Mouse (Mus musculus) forebrain, embryonic 10.5 days (tissue): ENCODE data around the gene Anp32e. TPM values are rescaled to one million over a fixed set of nuclear protein-coding genes. Genes with fewer than 3 reads are reported as not detected.
"Not testable (repeated sequence)": the region's sequence is repeated elsewhere in the genome, so short reads cannot be mapped to it uniquely, and the experiment has no call there.

Experiments used
- DNase-seq: peaks from one replicate; pipeline ENCODE4 v3.0.0-alpha.2; 2017; ENCODE audit warnings: low spot score; ENCODE audit errors: extremely low spot score
- H3K27ac ChIP-seq: fragments of 300-500 bp; sonication (generic); 2 replicates; pipeline ENCODE4 v1.5.1; 2016; ENCODE audit warnings: mild to moderate bottlenecking
- H3K27me3 ChIP-seq: fragments of 300-500 bp; sonication (generic); 2 replicates; pipeline ENCODE4 v1.6.1; 2016; ENCODE audit warnings: mild to moderate bottlenecking; ENCODE audit not compliant: poor library complexity, severe bottlenecking
- H3K36me3 ChIP-seq: fragments of 300-500 bp; sonication (generic); replicated peaks from 2 replicates; pipeline ENCODE4 v1.6.1; 2016; ENCODE audit warnings: mild to moderate bottlenecking, moderate library complexity
- H3K4me1 ChIP-seq: fragments of 300-500 bp; sonication (generic); 2 replicates; pipeline ENCODE4 v1.6.1; 2016
- H3K4me3 ChIP-seq: fragments of 300-500 bp; sonication (generic); 2 replicates; pipeline ENCODE4 v1.5.1; 2016; ENCODE audit warnings: mild to moderate bottlenecking, moderate library complexity
- H3K9me3 ChIP-seq: fragments of 300-500 bp; sonication (generic); 2 replicates; pipeline ENCODE4 v1.6.1; 2016; ENCODE audit warnings: mild to moderate bottlenecking, moderate library complexity
- WGBS: fragments of 180-500 bp; shearing (Covaris S2); methylation state at CpG from one replicate; pipeline ENCODE4 v1.1.7; 2016; 5-methylcytosine and 5-hydroxymethylcytosine counted together
- polyA plus RNA-seq: library from polyadenylated mRNA; unstranded; fragments of >200 nt; fragmentation: Nextera tagmentation; extraction: Ambion mirVana; gene quantifications from 2 replicates; pipeline ENCODE4 v1.2.1, GENCODE M21; 2016

Gene Anp32e
- polyA plus RNA-seq, 1 experiment from 2014 or later, result 421 TPM

DNA sequence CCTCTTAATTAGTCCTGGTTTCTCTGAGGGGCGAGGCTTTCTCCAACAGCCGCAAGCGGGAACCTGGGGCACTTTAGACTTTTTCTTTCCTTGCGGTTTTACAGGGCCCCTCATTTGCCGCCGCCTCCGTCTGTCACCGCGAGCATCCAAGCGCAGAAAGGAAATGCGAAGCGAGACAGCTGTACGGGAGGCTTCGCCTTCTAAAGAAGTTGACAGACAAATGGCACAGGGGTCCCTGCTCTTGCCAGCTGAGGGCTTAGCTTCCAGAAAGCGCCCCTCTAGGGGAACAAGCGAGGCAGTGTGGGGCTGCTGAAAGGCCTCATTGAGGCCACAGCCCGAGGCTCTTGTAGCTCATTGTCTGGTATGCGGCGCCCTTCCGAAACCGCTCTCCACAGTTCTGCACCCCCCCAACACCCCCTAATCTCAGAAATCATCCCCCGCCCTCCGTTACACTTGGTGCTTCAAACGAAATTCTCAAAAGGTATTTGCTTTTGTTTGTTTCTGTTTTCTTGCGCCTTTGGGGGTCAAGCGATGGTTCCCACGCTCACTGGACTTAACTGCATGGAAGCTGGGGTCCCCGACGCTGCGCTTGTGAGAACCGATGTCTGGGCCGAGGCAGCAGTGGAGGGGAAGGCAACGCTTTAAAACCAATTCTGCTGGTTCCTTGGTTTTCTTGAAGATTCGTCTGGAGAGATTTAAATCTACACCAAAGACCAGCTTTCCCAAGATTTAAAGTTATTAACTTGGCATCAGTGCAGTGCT, 44.0 kb downstream of the Anp32e start:
- H3K4me3 ChIP-seq, result peak overlapping the region; percentile 44
- H3K9me3 ChIP-seq, result no peaks in the 10 kb centered on the region
- peak overlapping the region; percentile 82 for H3K27ac ChIP-seq
- peaks cover 28% of the 10 kb centered on the region for H3K4me1 ChIP-seq
- H3K27me3 ChIP-seq, result peaks cover 35% of the 10 kb centered on the region
- DNase-seq, result peak; percentile 83
- 2% methylated on average over 34 of the region's 34 CpGs for WGBS
- no peaks in the 10 kb centered on the region for H3K36me3 ChIP-seq

DNA sequence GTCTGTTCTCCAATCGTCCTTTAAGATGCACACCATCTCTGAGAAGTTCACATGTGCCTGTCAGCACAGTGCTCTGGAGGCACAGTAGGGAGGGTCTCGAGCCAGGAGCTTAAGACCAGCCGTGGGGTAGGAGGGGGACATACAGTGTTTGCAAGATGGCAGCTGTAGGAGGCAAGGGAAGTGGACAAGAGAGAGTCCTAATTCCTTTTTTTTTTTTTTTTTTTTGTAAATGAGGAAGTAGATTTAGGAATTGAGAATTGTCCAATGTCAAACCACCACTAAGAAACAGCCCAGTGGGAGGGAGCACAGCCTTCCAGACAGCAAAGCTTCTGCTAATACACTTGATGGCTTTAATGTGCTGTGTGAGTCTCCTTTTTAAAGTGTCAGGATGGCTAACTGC, 48.0 kb downstream of the Anp32e start:
- H3K4me1 ChIP-seq, result peaks cover 26% of the 10 kb centered on the region
- no peak for DNase-seq
- no peak overlapping the region for H3K27ac ChIP-seq
- H3K4me3 ChIP-seq, result no peak overlapping the region
- H3K27me3 ChIP-seq, result peaks cover 27% of the 10 kb centered on the region
- WGBS, result 70% methylated on average over 3 of the region's 3 CpGs
- no peaks in the 10 kb centered on the region for H3K36me3 ChIP-seq
- H3K9me3 ChIP-seq, result no peaks in the 10 kb centered on the region

DNA sequence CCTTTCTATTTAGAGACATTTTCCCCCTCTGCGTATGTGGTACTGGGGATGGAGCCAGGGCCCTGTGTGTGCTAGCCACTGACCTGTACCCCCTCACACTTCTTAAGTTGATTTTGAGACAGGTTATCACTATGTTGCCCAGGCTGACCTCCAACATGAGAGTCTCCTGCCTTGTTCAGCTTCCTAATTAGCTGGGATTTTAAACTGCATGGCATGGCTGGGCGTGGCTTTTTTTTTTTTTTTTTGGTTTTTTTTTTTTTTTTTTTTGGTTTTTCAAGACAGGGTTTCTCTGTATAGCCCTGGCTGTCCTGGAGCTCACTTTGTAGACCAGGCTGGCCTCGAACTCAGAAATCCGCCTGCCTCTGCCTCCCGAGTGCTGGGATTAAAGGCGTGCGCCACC, 48.5 kb downstream of the Anp32e start:
- H3K27ac ChIP-seq, H3K9me3 ChIP-seq, DNase-seq, H3K36me3 ChIP-seq, H3K4me3 ChIP-seq: not testable (repeated sequence)
- Histone ChIP-seq H3K27me3 (peaks cover 23% of the 10 kb centered on the region), H3K4me1 (peaks cover 21% of the 10 kb centered on the region)
- 97% methylated on average over 6 of the region's 7 CpGs for WGBS

DNA sequence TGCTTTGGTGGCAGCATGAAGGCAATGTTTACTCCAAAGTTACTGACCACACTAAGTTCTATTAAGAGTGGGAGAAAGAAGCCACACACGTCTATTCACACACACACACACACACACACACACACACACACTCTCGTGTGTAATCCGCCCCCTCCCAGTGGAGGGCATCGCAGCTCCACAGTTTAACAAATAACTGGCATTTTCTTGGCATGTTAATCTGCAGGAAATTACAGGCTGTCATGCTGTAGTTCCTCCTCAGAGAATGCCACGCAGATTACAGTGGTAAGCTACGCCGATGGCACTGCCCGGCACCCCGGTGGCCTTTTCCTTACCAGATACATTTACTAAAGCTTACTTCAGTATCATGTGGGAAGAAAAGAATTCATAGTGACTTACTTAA, 49.2 kb downstream of the Anp32e start:
- peaks cover 14% of the 10 kb centered on the region for H3K4me1 ChIP-seq
- H3K27ac ChIP-seq, result no peak overlapping the region
- 87% methylated on average over 9 of the region's 9 CpGs for WGBS
- no peak overlapping the region for H3K4me3 ChIP-seq
- H3K9me3 ChIP-seq, result no peaks in the 10 kb centered on the region
- no peaks in the 10 kb centered on the region for H3K36me3 ChIP-seq
- H3K27me3 ChIP-seq, result peaks cover 23% of the 10 kb centered on the region
- DNase-seq, result no peak

DNA sequence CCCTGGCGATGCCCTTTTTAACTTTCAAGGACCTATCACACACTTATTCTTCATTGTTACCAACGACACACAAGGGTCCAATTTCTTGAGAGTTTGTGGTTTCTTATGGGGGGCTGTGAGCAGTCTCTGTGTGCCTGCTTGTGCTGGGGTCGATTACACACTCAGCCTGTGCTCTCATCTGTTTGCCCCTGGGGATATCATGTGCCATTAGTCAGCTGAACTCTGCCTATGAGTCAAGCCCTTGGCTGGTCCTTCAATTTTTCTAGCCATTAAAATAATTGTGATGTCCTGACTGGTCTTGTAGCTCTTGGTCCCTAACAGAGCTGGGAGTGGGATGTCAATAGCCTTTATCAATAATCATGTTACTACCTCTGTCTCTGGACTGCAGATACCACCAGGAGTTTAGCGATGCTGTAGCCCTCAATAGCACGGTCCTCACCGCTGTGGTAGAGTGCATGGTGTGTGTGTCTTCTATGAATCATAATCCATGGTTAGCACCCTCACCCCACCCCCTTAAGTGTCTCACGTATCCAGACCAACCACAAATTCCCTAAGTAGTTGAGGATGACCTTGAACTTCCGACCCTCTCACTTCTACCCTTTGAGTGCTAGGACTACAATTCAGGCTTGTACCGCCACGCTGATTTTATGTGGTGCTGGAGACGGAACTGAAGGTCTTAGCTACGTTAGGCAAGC, 51.4 kb downstream of the Anp32e start:
- peaks cover 4% of the 10 kb centered on the region; the same call in 1 of the 2 replicates for H3K9me3 ChIP-seq
- WGBS, result 87% methylated on average over 12 of the region's 12 CpGs
- no peak for DNase-seq
- H3K4me1 ChIP-seq, result peaks cover 14% of the 10 kb centered on the region
- H3K27me3 ChIP-seq, result peaks cover 1% of the 10 kb centered on the region; the same call in 1 of the 2 replicates
- 0 out of 2 replicates have a peak, but pooled peaks cover 4% of the 10 kb centered on the region for H3K36me3 ChIP-seq
- H3K4me3 ChIP-seq, result no peak overlapping the region
- H3K27ac ChIP-seq, result no peak overlapping the region

DNA sequence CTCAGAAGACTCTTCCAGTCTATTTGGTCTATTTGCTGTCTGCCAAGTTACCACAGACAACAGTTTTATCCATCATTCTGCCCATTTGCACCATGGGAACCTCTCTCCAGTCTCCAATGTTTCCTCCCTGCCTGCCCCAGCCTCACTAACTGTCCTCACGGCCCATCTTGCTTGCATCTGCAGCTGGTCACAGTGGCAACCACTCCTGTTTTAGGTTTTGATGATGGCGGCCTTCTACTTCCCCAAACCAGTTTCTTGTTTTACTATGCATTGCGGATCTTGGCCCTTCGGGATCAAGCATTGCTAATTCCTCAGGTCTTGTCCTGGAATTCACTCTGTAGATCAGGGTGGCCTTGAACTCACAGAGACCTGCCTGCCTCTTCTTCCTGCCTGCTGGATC, 53.1 kb downstream of the Anp32e start:
- H3K9me3 ChIP-seq, result peaks cover 4% of the 10 kb centered on the region; the same call in 1 of the 2 replicates
- peaks cover 3% of the 10 kb centered on the region; the same call in 1 of the 2 replicates for H3K27me3 ChIP-seq
- DNase-seq, result no peak
- WGBS, result 88% methylated on average over 4 of the region's 4 CpGs
- H3K36me3 ChIP-seq, result peaks cover 7% of the 10 kb centered on the region
- no peak overlapping the region for H3K4me3 ChIP-seq
- H3K4me1 ChIP-seq, result peaks cover 31% of the 10 kb centered on the region
- H3K27ac ChIP-seq, result no peak overlapping the region

DNA sequence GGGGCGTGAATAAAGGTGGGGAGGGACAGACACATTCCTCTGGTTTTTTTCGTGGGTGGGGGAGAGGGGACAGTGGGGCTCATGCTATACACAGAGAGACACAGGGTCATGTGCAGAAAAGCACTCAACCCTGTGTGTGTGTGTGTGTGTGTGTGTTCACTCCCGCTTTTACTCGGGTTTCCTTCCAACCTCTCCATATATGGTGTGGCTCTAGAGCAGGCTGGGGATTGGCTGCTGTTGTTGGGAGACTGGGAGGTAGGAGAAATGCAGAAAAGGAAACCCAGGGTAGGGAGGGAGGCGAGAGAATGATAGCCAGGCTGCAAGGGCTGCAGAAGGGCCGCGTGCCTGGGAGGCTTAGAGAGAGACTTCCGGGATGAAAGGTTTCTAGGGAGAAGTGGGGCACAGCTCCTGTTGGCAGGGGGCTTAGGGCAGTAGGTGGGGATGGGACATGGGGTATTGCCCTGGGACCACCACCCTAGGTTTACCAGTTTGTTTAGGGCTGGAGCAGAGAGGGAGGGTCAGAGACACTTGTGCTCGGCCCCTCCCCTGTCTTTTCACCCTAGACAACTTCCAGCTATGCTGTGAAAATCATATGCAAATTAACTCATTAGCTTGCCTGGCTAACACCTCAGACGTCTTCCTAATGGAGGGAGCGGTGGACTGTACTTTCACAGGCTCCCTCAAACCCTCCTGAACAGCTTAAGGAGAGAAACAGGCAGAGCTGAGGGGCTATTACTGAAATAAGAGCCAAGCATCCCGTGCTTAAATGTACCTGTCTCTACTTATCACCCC, 56.4 kb downstream of the Anp32e start:
- H3K36me3 ChIP-seq, result peaks cover 39% of the 10 kb centered on the region
- peak overlapping the region; percentile 90 for H3K27ac ChIP-seq
- DNase-seq, result peak; percentile 74
- H3K4me3 ChIP-seq, result peak overlapping the region; percentile 41
- H3K4me1 ChIP-seq, result peaks cover 34% of the 10 kb centered on the region
- 2% methylated on average over 12 of the region's 12 CpGs for WGBS
- H3K27me3 ChIP-seq, result peaks cover 9% of the 10 kb centered on the region; the same call in 1 of the 2 replicates
- peaks cover 4% of the 10 kb centered on the region; the same call in 1 of the 2 replicates for H3K9me3 ChIP-seq

DNA sequence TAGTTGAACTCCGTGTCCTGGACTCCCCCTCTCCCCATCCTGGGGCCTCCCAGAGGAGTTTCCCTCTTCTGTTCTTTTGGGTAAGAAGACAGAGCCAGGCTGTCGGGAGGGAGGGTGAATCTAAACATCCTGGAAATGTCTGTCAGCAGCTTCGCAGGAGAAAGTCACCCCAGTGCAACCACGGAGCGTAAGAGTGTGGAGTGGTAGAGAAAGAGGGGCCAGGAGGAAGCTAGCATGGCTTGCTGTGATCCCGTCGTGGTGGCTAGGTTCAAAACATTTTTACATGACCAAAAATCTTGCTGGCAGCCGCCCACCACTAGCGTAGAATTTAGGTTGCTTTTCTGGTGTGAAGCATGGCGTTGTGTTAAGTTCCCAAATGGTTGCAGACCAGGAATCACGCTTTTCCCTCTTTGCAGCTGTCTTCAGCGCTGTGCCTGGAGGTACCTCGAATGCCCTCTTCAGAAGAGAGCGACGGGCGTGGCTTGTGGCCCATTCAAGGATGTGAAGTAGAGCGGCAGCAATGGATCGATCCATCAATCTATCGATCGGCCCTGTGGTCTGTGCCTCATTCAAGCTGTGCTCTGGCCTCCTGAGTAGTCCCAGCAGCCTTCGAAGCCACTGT, 57.1 kb downstream of the Anp32e start:
- 1% methylated on average over 21 of the region's 21 CpGs for WGBS
- Histone ChIP-seq H3K36me3 (peaks cover 46% of the 10 kb centered on the region), H3K9me3 (peaks cover 4% of the 10 kb centered on the region; the same call in 1 of the 2 replicates), H3K4me3 (peak overlapping the region; percentile 41), H3K27me3 (peaks cover 9% of the 10 kb centered on the region; the same call in 1 of the 2 replicates), H3K4me1 (peaks cover 34% of the 10 kb centered on the region), H3K27ac (peak overlapping the region; percentile 90)
- DNase-seq, result peak; percentile 75

DNA sequence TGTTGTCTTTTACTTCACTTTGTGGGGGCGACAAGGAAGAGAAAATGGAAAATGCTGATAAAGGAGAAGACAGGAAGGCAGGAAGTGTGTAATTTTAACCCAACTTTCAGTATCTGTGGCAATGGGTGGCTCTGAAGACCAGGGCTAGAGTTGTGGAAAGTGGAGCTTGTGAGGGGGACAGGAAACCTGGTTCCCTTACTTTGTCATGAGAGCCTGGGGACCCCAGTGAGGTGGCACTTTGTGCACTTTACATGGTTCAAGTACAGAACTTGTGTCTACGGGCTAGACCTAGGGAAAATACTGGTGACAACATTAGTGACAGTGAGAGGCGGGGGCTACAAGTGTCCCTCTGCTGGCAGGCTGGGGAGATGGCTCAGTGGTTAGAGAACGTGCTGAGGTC, 57.9 kb downstream of the Anp32e start:
- peaks cover 55% of the 10 kb centered on the region for H3K36me3 ChIP-seq
- no peak overlapping the region for H3K4me3 ChIP-seq
- H3K9me3 ChIP-seq, result peaks cover 4% of the 10 kb centered on the region; the same call in 1 of the 2 replicates
- peaks cover 9% of the 10 kb centered on the region; the same call in 1 of the 2 replicates for H3K27me3 ChIP-seq
- 75% methylated on average over 4 of the region's 4 CpGs for WGBS
- H3K27ac ChIP-seq, result no peak overlapping the region
- peaks cover 40% of the 10 kb centered on the region for H3K4me1 ChIP-seq
- no peak for DNase-seq

DNA sequence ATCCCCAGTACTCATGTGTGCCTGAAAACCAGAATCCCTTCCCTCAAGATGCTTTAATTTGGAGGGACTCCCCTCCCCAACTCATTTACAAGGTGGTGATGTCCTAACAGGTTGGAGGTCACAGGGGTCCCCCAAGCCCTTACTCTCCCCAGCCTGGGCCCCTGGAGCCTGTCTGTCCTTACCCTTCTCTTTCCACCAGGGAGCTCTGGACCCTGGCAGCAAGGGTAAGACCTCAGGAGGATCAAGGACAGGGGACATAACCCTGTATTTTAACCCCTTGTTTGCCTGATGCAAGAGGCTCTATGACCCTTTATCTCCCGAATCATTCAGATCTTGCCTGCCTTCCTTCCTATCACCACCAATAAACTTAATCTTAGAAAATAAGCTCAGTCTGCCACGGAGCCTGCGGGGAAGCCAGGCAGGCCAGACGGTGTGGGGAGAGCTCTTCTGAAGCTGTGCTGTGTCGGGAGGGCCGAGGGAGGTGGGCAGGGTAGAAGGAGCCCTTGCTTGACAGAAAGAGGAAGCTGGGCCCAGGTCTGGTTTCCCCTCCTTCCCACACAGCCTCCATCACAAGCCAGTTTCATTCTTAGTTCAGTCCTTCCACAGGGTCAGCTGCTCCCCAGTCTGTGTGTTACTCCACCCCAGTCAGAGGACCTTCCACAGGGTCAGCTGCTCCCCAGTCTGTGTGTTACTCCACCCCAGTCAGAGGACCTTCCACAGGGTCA, 58.5 kb downstream of the Anp32e start:
- WGBS, result 71% methylated on average over 6 of the region's 6 CpGs
- Histone ChIP-seq H3K27me3 (peaks cover 9% of the 10 kb centered on the region; the same call in 1 of the 2 replicates), H3K36me3 (peaks cover 61% of the 10 kb centered on the region), H3K27ac (no peak overlapping the region), H3K4me1 (peaks cover 45% of the 10 kb centered on the region), H3K9me3 (peaks cover 4% of the 10 kb centered on the region; the same call in 1 of the 2 replicates), H3K4me3 (no peak overlapping the region)
- no peak for DNase-seq

DNA sequence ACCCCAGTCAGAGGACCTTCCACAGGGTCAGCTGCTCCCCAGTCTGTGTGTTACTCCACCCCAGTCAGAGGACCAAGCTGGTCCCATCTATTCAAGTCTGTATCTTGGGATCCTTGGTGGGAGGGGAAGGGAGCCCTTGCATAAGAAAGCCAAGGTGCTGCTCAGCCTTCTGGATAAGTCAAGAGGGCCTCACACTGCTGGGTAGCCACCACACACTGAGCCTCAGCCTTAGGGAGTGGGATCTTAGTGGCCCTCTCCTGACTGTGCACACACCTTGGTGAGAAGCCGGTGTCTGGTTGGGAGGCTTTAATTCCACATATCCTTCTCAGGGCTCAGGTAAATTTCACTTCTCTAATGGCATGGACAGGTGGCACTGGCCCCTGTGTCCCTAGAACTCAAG, 59.1 kb downstream of the Anp32e start:
- Histone ChIP-seq H3K27ac (no peak overlapping the region), H3K27me3 (peaks cover 9% of the 10 kb centered on the region; the same call in 1 of the 2 replicates), H3K36me3 (peaks cover 66% of the 10 kb centered on the region), H3K9me3 (peaks cover 4% of the 10 kb centered on the region; the same call in 1 of the 2 replicates), H3K4me3 (no peak overlapping the region), H3K4me1 (peaks cover 51% of the 10 kb centered on the region)
- no peak for DNase-seq
- WGBS, result 97% methylated on average over 1 of the region's 1 CpGs
